Mouse (Mus musculus): ENCODE measurements around the gene Smarcal1. TPM values are rescaled to one million over a fixed set of nuclear protein-coding genes. Genes with fewer than 3 reads are reported as not detected.
A peak's percentile ranks its signal among the peaks of the same experiment; 100 is the strongest.

Smarcal1 gene
- polyA plus RNA-seq, 1 experiment = 44.8 TPM

GRCm38 (mm10) chr1:72602186-72602585 lies 19.1 kb downstream of the Smarcal1 start:
- Histone ChIP-seq H3K4me1 (ENCODE audit: control insufficient read depth, insufficient read depth, low read length) (no peaks in the 10 kb centered on the region), H3K9me3 (replicated peaks; ENCODE audit: control insufficient read depth, insufficient read depth, low read length, poor library complexity, severe bottlenecking) (no peaks in the 10 kb centered on the region), H3K27ac (ENCODE audit: insufficient read depth, low read length) (peak overlapping the region; percentile 58; the same call in 1 of the 2 replicates), H3K9ac (ENCODE audit: low read depth, poor library complexity, severe bottlenecking) (no peak overlapping the region), H3K36me3 (ENCODE audit: control insufficient read depth, insufficient read depth, low read length, poor library complexity, severe bottlenecking) (0 out of 2 replicates have a peak, but pooled peaks cover 2% of the 10 kb centered on the region), H3K4me3 (ENCODE audit: low read depth, low read length) (no peak overlapping the region), H3K27me3 (ENCODE audit: control insufficient read depth, insufficient read depth, low read length, poor library complexity, severe bottlenecking) (no peaks in the 10 kb centered on the region)
- no peak for TF ChIP-seq POLR2A (IDR thresholded peaks at IDR 0.05; ENCODE audit: insufficient read depth, low read length)
- TF ChIP-seq CTCF (IDR thresholded peaks at IDR 0.05; ENCODE audit: low read depth, low read length) = no peak
- TF ChIP-seq EP300 (IDR thresholded peaks at IDR 0.05; ENCODE audit: insufficient read depth, low read depth, low read length) = no peak

- no peaks in the 10 kb centered on the region for H3K27me3 ChIP-seq (ENCODE audit: control insufficient read depth, insufficient read depth, low read length, poor library complexity, severe bottlenecking)
- TF ChIP-seq EP300 (IDR thresholded peaks at IDR 0.05; ENCODE audit: insufficient read depth, low read depth, low read length) (no peak), POLR2A (IDR thresholded peaks at IDR 0.05; ENCODE audit: insufficient read depth, low read length) (no peak), CTCF (IDR thresholded peaks at IDR 0.05; ENCODE audit: low read depth, low read length) (no peak)
- H3K4me3 ChIP-seq (ENCODE audit: low read depth, low read length) = no peak overlapping the region
- H3K4me1 ChIP-seq (ENCODE audit: control insufficient read depth, insufficient read depth, low read length) = no peaks in the 10 kb centered on the region
- no peak overlapping the region for H3K9ac ChIP-seq (ENCODE audit: low read depth, poor library complexity, severe bottlenecking)
- no peak overlapping the region for H3K27ac ChIP-seq (ENCODE audit: insufficient read depth, low read length)
- H3K9me3 ChIP-seq (replicated peaks; ENCODE audit: control insufficient read depth, insufficient read depth, low read length, poor library complexity, severe bottlenecking) = no peaks in the 10 kb centered on the region
- H3K36me3 ChIP-seq (ENCODE audit: control insufficient read depth, insufficient read depth, low read length, poor library complexity, severe bottlenecking) = 0 out of 2 replicates have a peak, but pooled peaks cover 2% of the 10 kb centered on the region
These were observed 19.8 kb downstream of the Smarcal1 start for GRCm38 (mm10) chr1:72602803-72603202.

- no peaks in the 10 kb centered on the region for H3K36me3 ChIP-seq (ENCODE audit: control insufficient read depth, insufficient read depth, low read length, poor library complexity, severe bottlenecking)
- no peaks in the 10 kb centered on the region for H3K9me3 ChIP-seq (replicated peaks; ENCODE audit: control insufficient read depth, insufficient read depth, low read length, poor library complexity, severe bottlenecking)
- H3K4me1 ChIP-seq (ENCODE audit: control insufficient read depth, insufficient read depth, low read length) = no peaks in the 10 kb centered on the region
- no peak for TF ChIP-seq EP300 (IDR thresholded peaks at IDR 0.05; ENCODE audit: insufficient read depth, low read depth, low read length)
- TF ChIP-seq CTCF (IDR thresholded peaks at IDR 0.05; ENCODE audit: low read depth, low read length) = no peak
- no peak for TF ChIP-seq POLR2A (IDR thresholded peaks at IDR 0.05; ENCODE audit: insufficient read depth, low read length)
- H3K27me3 ChIP-seq (ENCODE audit: control insufficient read depth, insufficient read depth, low read length, poor library complexity, severe bottlenecking) = no peaks in the 10 kb centered on the region
- no peak overlapping the region for H3K27ac ChIP-seq (ENCODE audit: insufficient read depth, low read length)
- no peak overlapping the region for H3K4me3 ChIP-seq (ENCODE audit: low read depth, low read length)
- H3K9ac ChIP-seq (ENCODE audit: low read depth, poor library complexity, severe bottlenecking) = no peak overlapping the region
These were observed 23.2 kb downstream of the Smarcal1 start for GRCm38 (mm10) chr1:72606186-72606673.

GRCm38 (mm10) chr1:72609129-72609528 lies 26.1 kb downstream of the Smarcal1 start:
- TF ChIP-seq POLR2A (IDR thresholded peaks at IDR 0.05; ENCODE audit: insufficient read depth, low read length) (no peak), EP300 (IDR thresholded peaks at IDR 0.05; ENCODE audit: insufficient read depth, low read depth, low read length) (no peak)
- Histone ChIP-seq H3K9ac (ENCODE audit: low read depth, poor library complexity, severe bottlenecking) (no peak overlapping the region), H3K4me1 (ENCODE audit: control insufficient read depth, insufficient read depth, low read length) (no peaks in the 10 kb centered on the region), H3K27me3 (ENCODE audit: control insufficient read depth, insufficient read depth, low read length, poor library complexity, severe bottlenecking) (no peaks in the 10 kb centered on the region), H3K4me3 (ENCODE audit: low read depth, low read length) (no peak overlapping the region), H3K27ac (ENCODE audit: insufficient read depth, low read length) (no peak overlapping the region), H3K36me3 (ENCODE audit: control insufficient read depth, insufficient read depth, low read length, poor library complexity, severe bottlenecking) (peaks cover 4% of the 10 kb centered on the region; the same call in 1 of the 2 replicates), H3K9me3 (replicated peaks; ENCODE audit: control insufficient read depth, insufficient read depth, low read length, poor library complexity, severe bottlenecking) (no peaks in the 10 kb centered on the region)

- Histone ChIP-seq H3K9me3 (replicated peaks; ENCODE audit: control insufficient read depth, insufficient read depth, low read length, poor library complexity, severe bottlenecking) (no peaks in the 10 kb centered on the region), H3K9ac (ENCODE audit: low read depth, poor library complexity, severe bottlenecking) (no peak overlapping the region), H3K4me3 (ENCODE audit: low read depth, low read length) (no peak overlapping the region), H3K27me3 (ENCODE audit: control insufficient read depth, insufficient read depth, low read length, poor library complexity, severe bottlenecking) (no peaks in the 10 kb centered on the region), H3K4me1 (ENCODE audit: control insufficient read depth, insufficient read depth, low read length) (no peaks in the 10 kb centered on the region), H3K36me3 (ENCODE audit: control insufficient read depth, insufficient read depth, low read length, poor library complexity, severe bottlenecking) (peaks cover 4% of the 10 kb centered on the region; the same call in 1 of the 2 replicates), H3K27ac (ENCODE audit: insufficient read depth, low read length) (no peak overlapping the region)
- TF ChIP-seq POLR2A (IDR thresholded peaks at IDR 0.05; ENCODE audit: insufficient read depth, low read length) (no peak), CTCF (IDR thresholded peaks at IDR 0.05; ENCODE audit: low read depth, low read length) (peak; percentile 30), EP300 (IDR thresholded peaks at IDR 0.05; ENCODE audit: insufficient read depth, low read depth, low read length) (no peak)
These were observed 27.1 kb downstream of the Smarcal1 start for GRCm38 (mm10) chr1:72609887-72610877.

- no peaks in the 10 kb centered on the region for H3K9me3 ChIP-seq (replicated peaks; ENCODE audit: control insufficient read depth, insufficient read depth, low read length, poor library complexity, severe bottlenecking)
- H3K27ac ChIP-seq (ENCODE audit: insufficient read depth, low read length) = no peak overlapping the region
- no peak overlapping the region for H3K9ac ChIP-seq (ENCODE audit: low read depth, poor library complexity, severe bottlenecking)
- no peaks in the 10 kb centered on the region for H3K27me3 ChIP-seq (ENCODE audit: control insufficient read depth, insufficient read depth, low read length, poor library complexity, severe bottlenecking)
- TF ChIP-seq CTCF (IDR thresholded peaks at IDR 0.05; ENCODE audit: low read depth, low read length) (no peak), POLR2A (IDR thresholded peaks at IDR 0.05; ENCODE audit: insufficient read depth, low read length) (no peak), EP300 (IDR thresholded peaks at IDR 0.05; ENCODE audit: insufficient read depth, low read depth, low read length) (no peak)
- no peaks in the 10 kb centered on the region for H3K4me1 ChIP-seq (ENCODE audit: control insufficient read depth, insufficient read depth, low read length)
- H3K4me3 ChIP-seq (ENCODE audit: low read depth, low read length) = no peak overlapping the region
- peaks cover 14% of the 10 kb centered on the region; the same call in 1 of the 2 replicates for H3K36me3 ChIP-seq (ENCODE audit: control insufficient read depth, insufficient read depth, low read length, poor library complexity, severe bottlenecking)
These were observed 29.1 kb downstream of the Smarcal1 start for GRCm38 (mm10) chr1:72612172-72612571.

Data from ES-Bruce4 (cell line).